Mouse (Mus musculus) brown adipose tissue, adult 24 weeks (tissue): ENCODE measurements around the gene Mxra7. TPM values are rescaled to one million over a fixed set of nuclear protein-coding genes. Genes with fewer than 3 reads are reported as not detected.
"Not testable (repeated sequence)": the region's sequence is repeated elsewhere in the genome, so short reads cannot be mapped to it uniquely, and the experiment has no call there.

Source experiments
- H3K27ac ChIP-seq: fragments of 200-500 bp; replicated peaks from 2 replicates; pipeline ENCODE4 v1.5.1; 2012; ENCODE audit warnings: low read depth, mild to moderate bottlenecking, low read length
- H3K4me1 ChIP-seq: fragments of 200-500 bp; 2 replicates; pipeline ENCODE4 v1.6.1; 2012; ENCODE audit warnings: low read length, mixed read lengths; ENCODE audit not compliant: control insufficient read depth, insufficient read depth, insufficient read length
- H3K4me3 ChIP-seq: fragments of 200-500 bp; 2 replicates; pipeline ENCODE4 v1.5.1; 2012; ENCODE audit warnings: low read depth, mild to moderate bottlenecking, low read length, moderate library complexity; ENCODE audit not compliant: insufficient read depth
- polyA plus RNA-seq: library from polyadenylated mRNA; stranded (reverse); fragments of >200 nt; gene quantifications from 2 replicates; pipeline ENCODE4 v1.2.4, GENCODE M21; 2012; ENCODE audit not compliant: missing spikeins, insufficient read depth, insufficient read length

The Mxra7 gene
- polyA plus RNA-seq, 1 experiment = 6.9 TPM

- Histone ChIP-seq H3K4me3 (peak overlapping the region; percentile 79), H3K27ac (no peak overlapping the region), H3K4me1 (no peaks in the 10 kb centered on the region; the same call in 1 of the 2 replicates)
Measured at GRCm38 (mm10) chr11:116850833-116851477, 23.1 kb upstream of the Mxra7 start.

DNA sequence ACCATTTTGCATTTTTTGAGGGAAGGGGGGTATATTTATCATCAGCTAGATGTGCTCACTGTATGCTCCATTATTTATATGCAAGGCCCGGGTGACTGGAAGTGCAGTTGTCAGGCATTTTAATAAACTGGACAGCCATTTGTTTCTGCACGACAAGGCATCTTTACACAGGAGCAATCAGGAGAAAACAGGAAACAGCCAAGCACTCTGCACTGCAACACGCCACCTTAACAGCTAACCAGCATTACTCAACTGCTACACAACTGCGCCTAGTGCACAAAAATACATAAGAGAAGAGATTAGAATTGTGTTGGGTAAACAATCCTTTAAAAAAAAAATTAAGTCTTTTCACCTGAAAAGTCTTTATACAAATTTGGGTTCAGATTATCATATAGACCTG lies 22.2 kb upstream of the Mxra7 start:
- H3K27ac ChIP-seq = no peak overlapping the region
- no peaks in the 10 kb centered on the region; the same call in 1 of the 2 replicates for H3K4me1 ChIP-seq
- no peak overlapping the region for H3K4me3 ChIP-seq

DNA sequence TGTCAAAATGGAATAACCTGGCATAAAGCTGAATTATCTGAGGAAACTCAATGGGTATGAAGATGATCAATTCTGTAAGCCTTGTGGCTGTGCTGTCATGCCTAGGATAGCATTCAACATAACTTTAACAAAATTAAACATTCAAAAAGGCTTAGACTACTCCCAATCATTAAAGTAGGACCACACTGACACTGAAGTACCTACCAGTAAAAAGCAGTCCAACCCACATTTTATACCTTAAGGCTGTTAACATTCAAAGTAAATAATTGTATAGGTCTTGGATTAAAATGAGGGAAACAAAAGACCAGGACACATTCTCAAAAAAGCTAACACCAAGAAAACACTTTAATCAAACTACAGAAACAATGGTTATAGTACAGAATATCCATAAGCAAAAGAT lies 21.7 kb upstream of the Mxra7 start:
- no peaks in the 10 kb centered on the region for H3K4me1 ChIP-seq
- H3K27ac ChIP-seq = no peak overlapping the region
- H3K4me3 ChIP-seq = no peak overlapping the region

GRCm38 (mm10) chr11:116848877-116849178 lies 21.0 kb upstream of the Mxra7 start:
- not testable (repeated sequence) for H3K4me1 ChIP-seq, H3K4me3 ChIP-seq, H3K27ac ChIP-seq

DNA sequence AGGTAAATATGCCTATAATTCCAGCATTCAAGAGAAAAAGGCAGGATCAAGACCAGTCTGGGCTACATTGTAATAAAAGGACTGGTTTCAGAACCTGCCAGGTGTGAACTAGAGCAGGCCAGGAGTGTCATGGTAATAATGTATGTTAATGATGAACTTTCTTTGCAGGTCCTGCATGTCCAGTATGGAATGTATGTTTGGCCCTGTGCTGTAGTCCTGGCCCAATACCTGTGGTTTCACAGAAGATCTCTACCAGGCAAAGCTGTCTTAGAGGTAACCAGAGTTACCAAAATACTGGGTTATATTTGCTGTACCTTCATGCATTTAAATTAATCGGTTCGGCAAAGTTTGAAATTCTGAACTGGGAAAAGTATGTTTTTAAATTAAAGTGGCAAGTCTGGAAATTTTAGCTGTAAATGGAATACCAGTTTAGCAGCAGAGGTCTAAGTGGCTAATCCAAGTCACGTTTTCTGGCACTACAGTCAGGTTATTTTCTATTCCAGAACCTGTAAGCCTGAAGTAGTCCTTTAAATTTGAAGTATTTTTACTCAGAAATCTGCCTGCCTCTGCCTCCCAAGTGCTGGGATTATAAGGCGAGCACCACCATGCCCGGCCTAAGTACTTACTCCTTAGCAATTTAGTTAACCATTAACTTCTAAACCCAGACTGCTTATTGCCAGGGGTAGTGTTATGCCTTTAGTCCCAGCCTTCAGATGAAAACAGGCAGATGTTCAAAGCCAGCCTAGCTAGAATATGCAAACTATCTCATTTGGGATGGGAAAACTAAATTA lies 20.4 kb upstream of the Mxra7 start:
- Histone ChIP-seq H3K27ac (no peak overlapping the region), H3K4me3 (no peak overlapping the region), H3K4me1 (no peaks in the 10 kb centered on the region)

- Histone ChIP-seq H3K4me1 (no peaks in the 10 kb centered on the region), H3K4me3 (no peak overlapping the region), H3K27ac (no peak overlapping the region)
Measured at GRCm38 (mm10) chr11:116847187-116848085, 19.6 kb upstream of the Mxra7 start.

DNA sequence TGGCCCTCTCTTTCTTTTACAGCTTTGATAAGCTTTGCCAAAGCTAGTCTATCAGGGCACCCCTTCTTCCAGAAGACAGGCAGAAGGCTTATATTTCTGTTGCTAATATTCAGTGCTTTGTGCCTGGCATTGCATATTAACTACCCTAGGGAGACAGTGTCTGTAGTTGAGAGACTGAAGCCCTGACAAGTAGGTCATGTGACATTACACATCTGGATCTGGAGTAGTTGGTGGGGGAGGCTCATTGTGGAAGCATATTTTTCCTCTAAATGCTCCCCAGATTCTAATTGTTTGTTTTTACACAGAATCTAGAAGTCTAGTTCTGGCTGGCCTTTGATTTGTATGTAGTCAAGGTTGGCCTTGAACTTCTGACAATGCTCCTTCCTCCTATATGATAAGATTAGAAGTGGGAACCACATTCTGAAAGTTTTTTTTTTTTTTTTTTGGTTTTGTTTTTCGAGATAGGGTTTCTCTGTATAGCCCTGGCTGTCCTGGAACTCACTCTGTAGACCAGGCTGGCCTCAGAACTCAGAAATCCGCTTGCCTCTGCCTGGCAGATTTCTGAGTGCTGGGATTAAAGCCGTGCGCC lies 18.8 kb upstream of the Mxra7 start:
- H3K4me1 ChIP-seq = no peaks in the 10 kb centered on the region
- H3K4me3 ChIP-seq = no peak overlapping the region
- no peak overlapping the region for H3K27ac ChIP-seq

DNA sequence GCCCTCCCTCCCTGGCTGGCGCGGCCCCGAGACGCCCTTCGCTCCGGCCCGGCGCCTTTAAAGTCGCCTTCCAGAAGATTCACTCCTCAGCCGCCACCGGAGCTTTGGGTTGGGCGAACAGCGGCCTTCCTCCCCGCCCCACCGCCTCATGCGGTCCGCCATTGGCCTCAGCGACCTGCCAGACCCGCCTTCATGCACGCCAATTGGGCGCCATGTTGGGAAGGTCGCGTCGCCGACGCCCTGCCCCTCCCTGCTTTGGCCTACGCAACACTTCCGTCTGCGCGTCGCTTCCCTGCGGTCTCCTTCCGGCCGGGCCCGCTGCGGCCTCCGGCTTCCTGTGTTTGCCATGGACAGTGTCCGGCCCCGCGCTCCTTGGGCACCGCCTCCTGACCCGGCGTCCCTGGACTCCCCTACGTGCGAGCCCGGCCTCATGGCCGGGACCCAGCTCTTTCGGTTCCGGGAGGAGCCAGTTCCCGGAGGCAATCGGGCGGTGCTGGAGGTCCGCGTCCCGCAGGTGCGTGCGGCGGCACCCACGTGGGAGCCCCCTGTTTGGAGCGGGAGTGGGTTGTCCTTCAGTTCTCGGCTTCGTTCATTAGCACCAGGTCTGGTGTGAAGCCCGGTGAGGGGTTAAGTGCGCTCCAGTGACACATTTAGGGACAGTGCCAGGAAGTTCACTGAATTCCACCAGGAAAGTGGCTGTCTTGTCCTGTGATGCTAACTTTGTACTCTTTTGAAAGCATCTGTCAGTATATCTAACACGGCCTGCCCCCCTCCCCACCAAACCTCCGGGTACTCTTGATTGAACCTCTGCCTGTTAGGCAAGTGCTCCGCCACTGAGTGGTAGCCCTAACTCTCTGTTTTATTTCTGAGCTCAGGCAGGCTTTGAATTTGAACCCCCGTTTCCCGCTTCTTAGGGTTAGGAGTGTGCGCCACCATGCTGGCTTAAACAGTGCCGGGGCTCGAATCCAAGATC lies 15.7 kb upstream of the Mxra7 start, which contains the start of the genes Mettl23 and Jmjd6:
Gene Mettl23, plus strand, starts transcription at position 18 of the 973 bp plus-strand sequence.
Gene Jmjd6, minus strand, starts transcription at position 189 of the 973 bp plus-strand sequence.
- Histone ChIP-seq H3K4me3 (peak within 1 kb of the TSS; percentile 81), H3K4me1 (peaks cover 4% of the 10 kb centered on the region; the same call in 1 of the 2 replicates), H3K27ac (peak within 1 kb of the TSS; percentile 96)

DNA sequence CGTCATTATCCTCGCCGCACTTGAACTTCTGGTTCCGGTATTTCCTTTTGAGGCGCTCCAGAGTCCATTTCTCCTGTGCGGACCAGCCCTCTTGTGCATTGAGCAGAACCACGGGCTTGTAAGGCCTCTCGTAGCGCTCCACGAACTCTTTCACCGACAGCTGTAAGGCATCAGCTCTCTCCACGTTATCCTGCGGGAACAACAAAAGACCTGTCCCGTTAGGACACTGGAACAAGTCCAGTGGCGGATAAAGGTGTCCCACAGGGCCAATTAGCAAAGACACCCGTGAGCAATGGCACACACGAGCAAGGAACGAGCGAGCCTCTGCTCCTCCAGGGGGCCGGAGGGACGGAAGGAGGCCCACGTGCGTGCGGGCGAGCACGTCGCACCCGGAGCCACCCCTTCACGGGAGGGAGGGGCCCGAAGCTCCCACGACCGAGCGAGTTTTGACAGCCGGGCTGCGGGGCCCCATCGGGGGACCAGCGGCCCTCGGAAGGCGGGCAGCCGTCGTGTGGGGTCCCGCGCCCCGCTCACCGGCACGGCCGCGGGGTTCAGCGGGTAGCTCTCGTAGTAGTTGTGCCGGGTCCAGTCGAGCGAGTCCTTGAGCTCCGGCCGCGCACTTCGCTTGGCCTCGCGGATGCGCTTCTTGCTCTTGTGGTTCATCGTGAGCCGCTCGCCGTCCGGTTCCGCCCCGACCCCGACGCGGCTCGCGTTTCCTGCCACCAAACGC lies 14.8 kb upstream of the Mxra7 start:
- H3K27ac ChIP-seq = peak overlapping the region; percentile 96
- H3K4me1 ChIP-seq = peaks cover 4% of the 10 kb centered on the region; the same call in 1 of the 2 replicates
- peak overlapping the region; percentile 79 for H3K4me3 ChIP-seq

DNA sequence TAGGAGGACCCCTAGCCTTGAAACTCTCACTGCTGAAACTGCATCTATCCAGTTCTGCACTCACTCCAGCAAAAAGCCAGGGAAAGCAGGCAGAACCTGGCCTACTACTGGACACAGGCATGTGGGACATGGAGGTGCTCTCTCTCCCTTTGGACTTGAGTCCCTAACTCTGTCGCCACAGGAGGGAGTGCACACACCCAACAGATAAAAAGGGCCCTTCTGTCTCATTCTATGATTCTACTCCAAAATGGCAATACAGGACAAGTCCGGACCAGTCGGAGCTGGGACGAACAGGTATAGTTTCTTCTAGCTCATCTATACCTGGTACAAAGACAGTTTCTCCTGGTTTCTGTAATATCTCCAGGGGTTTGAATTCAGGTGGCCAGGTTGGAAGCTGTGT lies 12.9 kb upstream of the Mxra7 start:
- peaks cover 4% of the 10 kb centered on the region; the same call in 1 of the 2 replicates for H3K4me1 ChIP-seq
- 0 out of 2 replicates have a peak overlapping the region, but pooled peaks have one; percentile 4 for H3K4me3 ChIP-seq
- no peak overlapping the region for H3K27ac ChIP-seq

DNA sequence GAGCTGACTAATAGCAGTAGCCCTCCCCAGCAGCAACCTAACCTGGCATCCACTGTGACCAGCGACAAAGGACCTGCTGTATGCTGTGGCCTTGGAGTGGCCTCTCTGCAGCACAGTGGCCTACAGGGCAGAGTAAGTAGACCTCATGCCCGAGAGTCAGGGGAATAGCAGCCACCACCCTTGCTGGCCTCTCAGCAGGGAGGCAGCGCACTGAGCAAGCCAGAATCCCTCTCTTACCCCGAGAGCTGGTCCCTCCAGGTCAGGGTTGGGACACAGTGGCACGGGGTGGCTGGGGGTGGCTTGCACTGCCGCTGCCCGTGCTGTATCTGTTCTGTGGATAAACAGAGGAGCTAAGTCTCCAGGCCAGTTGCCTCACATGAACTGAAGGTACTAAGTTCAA lies 11.8 kb upstream of the Mxra7 start:
- Histone ChIP-seq H3K27ac (no peak overlapping the region), H3K4me3 (no peak overlapping the region), H3K4me1 (peaks cover 4% of the 10 kb centered on the region; the same call in 1 of the 2 replicates)

DNA sequence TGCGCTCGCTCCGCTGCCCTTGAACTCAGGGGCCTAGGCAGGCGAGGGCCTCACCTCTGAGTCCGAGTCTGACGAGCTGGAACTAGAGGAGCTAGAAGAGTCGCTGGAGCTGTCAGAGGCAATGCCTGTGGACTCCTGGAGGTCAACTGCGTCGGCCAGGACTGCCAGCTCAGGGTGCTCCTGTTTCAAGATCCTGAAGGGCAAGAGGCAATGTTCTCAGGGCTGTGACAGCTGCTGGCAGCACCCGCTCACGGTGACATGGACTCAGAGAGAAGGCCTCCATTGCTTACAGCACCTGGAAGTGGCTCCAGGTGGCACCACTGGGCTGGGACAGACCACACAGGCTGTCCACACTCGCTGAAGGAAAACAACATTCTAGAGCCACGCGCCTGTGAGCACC lies 11.1 kb upstream of the Mxra7 start:
- no peak overlapping the region for H3K4me3 ChIP-seq
- no peak overlapping the region for H3K27ac ChIP-seq
- H3K4me1 ChIP-seq = peaks cover 4% of the 10 kb centered on the region; the same call in 1 of the 2 replicates

DNA sequence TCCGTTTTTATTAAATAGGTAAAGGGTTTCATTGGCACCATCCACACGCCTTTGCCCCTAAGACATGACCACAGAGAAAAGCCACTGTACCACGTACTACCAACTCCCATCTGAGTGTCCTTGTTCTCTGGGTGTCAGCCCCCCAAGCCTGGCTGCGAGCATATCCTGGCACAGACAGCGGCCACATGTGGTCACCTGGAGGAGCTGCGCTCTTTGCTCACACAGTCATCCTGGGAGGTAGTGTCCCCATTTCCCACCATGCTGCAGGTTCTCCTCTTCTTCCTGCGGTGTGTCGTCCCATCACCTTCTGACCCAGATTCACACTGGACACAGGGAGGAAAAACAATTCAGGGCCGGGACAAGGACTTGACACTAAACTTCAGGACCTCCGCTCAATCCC lies 9.6 kb upstream of the Mxra7 start:
- Histone ChIP-seq H3K4me1 (peaks cover 4% of the 10 kb centered on the region; the same call in 1 of the 2 replicates), H3K4me3 (no peak overlapping the region), H3K27ac (no peak overlapping the region)
